Mouse (Mus musculus) small intestine, adult 2 months (tissue): Measurements from ENCODE around the gene Ska3.

Source experiments
- CTCF ChIP-seq: fragments of 200-500 bp; IDR thresholded peaks from 2 replicates; pipeline ENCODE4 v1.5.1; 2012; ENCODE audit warnings: low read depth, mild to moderate bottlenecking, control low read depth, inconsistent platforms, low read length, moderate library complexity, mixed read lengths; ENCODE audit not compliant: insufficient replicate concordance, insufficient read length; ENCODE audit errors: extremely low read depth
- POLR2A ChIP-seq: fragments of 200-500 bp; IDR thresholded peaks from 2 replicates; pipeline ENCODE4 v1.6.1; 2012; ENCODE audit warnings: low read depth, mild to moderate bottlenecking, control low read depth, inconsistent platforms, low read length, moderate library complexity

- TF ChIP-seq CTCF (no peak), POLR2A (no peak)
Measured at GRCm38 (mm10) chr14:57865256-57865655, 39.3 kb upstream of the Ska3 start.
